Mouse (Mus musculus) embryonic facial prominence, embryonic 13.5 days (tissue): Measurements from ENCODE around the gene Thrsp. TPM values are rescaled to one million over a fixed set of nuclear protein-coding genes. Genes with fewer than 3 reads are reported as not detected.

Source experiments
- ATAC-seq: fragments of 200-750 bp; cut with Nextera tagmentation; 2 replicates; pipeline ENCODE4 v1.8.0; 2017; ENCODE audit warnings: low read depth; ENCODE audit not compliant: insufficient number of reproducible peaks, insufficient read depth, low FRiP score, low TSS enrichment
- H3K27ac ChIP-seq: fragments of 300-500 bp; sonication (generic); 2 replicates; pipeline ENCODE4 v1.5.1; 2015; ENCODE audit warnings: moderate library complexity, mild to moderate bottlenecking, inconsistent platforms
- H3K27me3 ChIP-seq: fragments of 300-500 bp; sonication (generic); 2 replicates; pipeline ENCODE4 v1.6.1; 2015; ENCODE audit warnings: mild to moderate bottlenecking, inconsistent platforms
- H3K36me3 ChIP-seq: fragments of 300-500 bp; sonication (generic); 2 replicates; pipeline ENCODE4 v1.6.1; 2015; ENCODE audit warnings: mild to moderate bottlenecking, inconsistent platforms
- H3K4me1 ChIP-seq: fragments of 300-500 bp; sonication (generic); 2 replicates; pipeline ENCODE4 v1.6.1; 2015; ENCODE audit warnings: inconsistent platforms
- H3K4me2 ChIP-seq: fragments of 300-500 bp; sonication (generic); 2 replicates; pipeline ENCODE4 v1.6.1; 2015; ENCODE audit warnings: moderate library complexity, mild to moderate bottlenecking, inconsistent platforms
- H3K4me3 ChIP-seq: fragments of 300-500 bp; sonication (generic); 2 replicates; pipeline ENCODE4 v1.5.1; 2015; ENCODE audit warnings: mild to moderate bottlenecking, inconsistent platforms
- H3K9ac ChIP-seq: fragments of 300-500 bp; sonication (generic); 2 replicates; pipeline ENCODE4 v1.6.1; 2015; ENCODE audit warnings: mild to moderate bottlenecking, inconsistent platforms
- H3K9me3 ChIP-seq: fragments of 300-500 bp; sonication (generic); 2 replicates; pipeline ENCODE4 v1.6.1; 2016; ENCODE audit warnings: inconsistent platforms
- WGBS: fragments of 180-500 bp; shearing (Covaris S2); methylation state at CpG from one replicate; pipeline ENCODE4 v1.1.7; 2015; ENCODE audit warnings: mixed read lengths; 5-methylcytosine and 5-hydroxymethylcytosine counted together
- polyA plus RNA-seq: library from polyadenylated mRNA; unstranded; fragments of >200 nt; fragmentation: Nextera tagmentation; extraction: Ambion mirVana; gene quantifications from 2 replicates; pipeline ENCODE4 v1.2.1, GENCODE M21; 2015

Thrsp gene
- polyA plus RNA-seq, 1 experiment from 2014 or later, result 0.63 TPM

GRCm38 (mm10) chr7:97388541-97388940, 29.0 kb downstream of the Thrsp start:
- H3K4me2 ChIP-seq, result no peak overlapping the region
- H3K27ac ChIP-seq, result no peak overlapping the region
- 92% methylated on average over 4 of the region's 4 CpGs for WGBS
- no peaks in the 10 kb centered on the region for H3K4me1 ChIP-seq
- H3K36me3 ChIP-seq, result peaks cover 82% of the 10 kb centered on the region
- no peaks in the 10 kb centered on the region for H3K9me3 ChIP-seq
- ATAC-seq, result no peak
- H3K9ac ChIP-seq, result no peak overlapping the region
- H3K27me3 ChIP-seq, result no peaks in the 10 kb centered on the region
- H3K4me3 ChIP-seq, result no peak overlapping the region

- H3K27me3 ChIP-seq, result no peaks in the 10 kb centered on the region
- H3K4me3 ChIP-seq, result no peak overlapping the region
- H3K27ac ChIP-seq, result no peak overlapping the region
- no peak for ATAC-seq
- no peak overlapping the region for H3K4me2 ChIP-seq
- no peaks in the 10 kb centered on the region for H3K9me3 ChIP-seq
- no peaks in the 10 kb centered on the region for H3K4me1 ChIP-seq
- 93% methylated on average over 8 of the region's 8 CpGs for WGBS
- no peak overlapping the region for H3K9ac ChIP-seq
- peaks cover 91% of the 10 kb centered on the region for H3K36me3 ChIP-seq
These were observed 29.9 kb downstream of the Thrsp start for GRCm38 (mm10) chr7:97387561-97388147.

GRCm38 (mm10) chr7:97386806-97387370, 30.6 kb downstream of the Thrsp start:
- H3K4me2 ChIP-seq, result no peak overlapping the region
- no peak for ATAC-seq
- no peak overlapping the region for H3K4me3 ChIP-seq
- no peak overlapping the region for H3K9ac ChIP-seq
- no peaks in the 10 kb centered on the region for H3K4me1 ChIP-seq
- H3K36me3 ChIP-seq, result peaks cover 91% of the 10 kb centered on the region
- WGBS, result 87% methylated on average over 5 of the region's 5 CpGs
- no peaks in the 10 kb centered on the region for H3K9me3 ChIP-seq
- no peaks in the 10 kb centered on the region for H3K27me3 ChIP-seq
- H3K27ac ChIP-seq, result no peak overlapping the region

GRCm38 (mm10) chr7:97386106-97386805, 31.3 kb downstream of the Thrsp start:
- peaks cover 91% of the 10 kb centered on the region for H3K36me3 ChIP-seq
- H3K27ac ChIP-seq, result no peak overlapping the region
- 92% methylated on average over 7 of the region's 7 CpGs for WGBS
- H3K4me2 ChIP-seq, result no peak overlapping the region
- no peak overlapping the region for H3K4me3 ChIP-seq
- H3K27me3 ChIP-seq, result no peaks in the 10 kb centered on the region
- H3K9me3 ChIP-seq, result no peaks in the 10 kb centered on the region
- no peaks in the 10 kb centered on the region for H3K4me1 ChIP-seq
- no peak for ATAC-seq
- H3K9ac ChIP-seq, result 0 out of 2 replicates have a peak overlapping the region, but pooled peaks have one; percentile 6

GRCm38 (mm10) chr7:97383496-97384132, 33.9 kb downstream of the Thrsp start:
- no peak for ATAC-seq
- no peaks in the 10 kb centered on the region for H3K9me3 ChIP-seq
- H3K4me3 ChIP-seq, result no peak overlapping the region
- H3K27ac ChIP-seq, result no peak overlapping the region
- H3K4me2 ChIP-seq, result no peak overlapping the region
- H3K27me3 ChIP-seq, result no peaks in the 10 kb centered on the region
- no peak overlapping the region for H3K9ac ChIP-seq
- peaks cover 90% of the 10 kb centered on the region for H3K36me3 ChIP-seq
- no peaks in the 10 kb centered on the region for H3K4me1 ChIP-seq
- 84% methylated on average over 10 of the region's 10 CpGs for WGBS

- no peaks in the 10 kb centered on the region for H3K4me1 ChIP-seq
- WGBS, result 93% methylated on average over 8 of the region's 8 CpGs
These were observed 34.9 kb downstream of the Thrsp start for GRCm38 (mm10) chr7:97382661-97383060.

GRCm38 (mm10) chr7:97380500-97381123, 36.9 kb downstream of the Thrsp start:
- 91% methylated on average over 5 of the region's 5 CpGs for WGBS
- Histone ChIP-seq H3K27ac (no peak overlapping the region), H3K4me2 (no peak overlapping the region), H3K36me3 (peaks cover 86% of the 10 kb centered on the region), H3K4me3 (no peak overlapping the region), H3K27me3 (no peaks in the 10 kb centered on the region), H3K9me3 (no peaks in the 10 kb centered on the region), H3K9ac (no peak overlapping the region), H3K4me1 (no peaks in the 10 kb centered on the region)
- no peak for ATAC-seq

More at GRCm38 (mm10) chr7:97382661-97383060, 34.9 kb downstream of the Thrsp start:
- H3K9me3 ChIP-seq, result no peaks in the 10 kb centered on the region
- no peak overlapping the region for H3K4me3 ChIP-seq
- peaks cover 90% of the 10 kb centered on the region for H3K36me3 ChIP-seq
- H3K27ac ChIP-seq, result no peak overlapping the region
- no peaks in the 10 kb centered on the region for H3K27me3 ChIP-seq
- no peak overlapping the region for H3K4me2 ChIP-seq
- ATAC-seq, result no peak
- H3K9ac ChIP-seq, result no peak overlapping the region

- Histone ChIP-seq H3K4me3 (no peak overlapping the region), H3K4me2 (no peak overlapping the region), H3K36me3 (peaks cover 86% of the 10 kb centered on the region), H3K27ac (no peak overlapping the region), H3K9ac (no peak overlapping the region), H3K9me3 (no peaks in the 10 kb centered on the region), H3K4me1 (no peaks in the 10 kb centered on the region), H3K27me3 (no peaks in the 10 kb centered on the region)
- 89% methylated on average over 5 of the region's 5 CpGs for WGBS
- ATAC-seq, result no peak
These were observed 38.2 kb downstream of the Thrsp start for GRCm38 (mm10) chr7:97379304-97379703.

GRCm38 (mm10) chr7:97375906-97376305, 41.6 kb downstream of the Thrsp start:
- Histone ChIP-seq H3K27me3 (no peaks in the 10 kb centered on the region), H3K9ac (no peak overlapping the region), H3K9me3 (no peaks in the 10 kb centered on the region), H3K4me3 (no peak overlapping the region), H3K36me3 (peaks cover 61% of the 10 kb centered on the region), H3K27ac (no peak overlapping the region), H3K4me2 (no peak overlapping the region), H3K4me1 (peaks cover 8% of the 10 kb centered on the region)
- no peak for ATAC-seq
- 93% methylated on average over 2 of the region's 2 CpGs for WGBS

GRCm38 (mm10) chr7:97375101-97375500, 42.4 kb downstream of the Thrsp start:
- Histone ChIP-seq H3K36me3 (peaks cover 56% of the 10 kb centered on the region), H3K27me3 (no peaks in the 10 kb centered on the region), H3K4me2 (no peak overlapping the region), H3K4me3 (no peak overlapping the region), H3K9me3 (no peaks in the 10 kb centered on the region), H3K27ac (no peak overlapping the region), H3K9ac (no peak overlapping the region), H3K4me1 (peaks cover 10% of the 10 kb centered on the region)
- 94% methylated on average over 9 of the region's 9 CpGs for WGBS
- ATAC-seq, result no peak

- Histone ChIP-seq H3K9me3 (no peaks in the 10 kb centered on the region), H3K36me3 (no peaks in the 10 kb centered on the region), H3K4me3 (no peak overlapping the region), H3K27ac (no peak overlapping the region), H3K27me3 (no peaks in the 10 kb centered on the region), H3K4me1 (peaks cover 2% of the 10 kb centered on the region), H3K9ac (no peak overlapping the region), H3K4me2 (no peak overlapping the region)
- no peak for ATAC-seq
- WGBS, result 76% methylated on average over 1 of the region's 1 CpGs
These were observed 51.6 kb downstream of the Thrsp start for GRCm38 (mm10) chr7:97365887-97366286.
